Mouse (Mus musculus): ENCODE data around the gene Cachd1.

Cachd1 gene

GRCm38 (mm10) chr4:100776043-100776870 lies at the start of gene Cachd1:
Gene Cachd1 (plus strand): TSS chr4:100776675.
- in situ Hi-C loops (cut with MseI, MboI): no loop called here

- in situ Hi-C loops (cut with MseI, MboI): loop anchor here (10.0 kb wide), 3 partner anchors 144 to 266 kb away; no protein-coding TSS in a partner anchor
Observed at GRCm38 (mm10) chr4:100728896-100729479, 47.5 kb upstream of the Cachd1 start.

GRCm38 (mm10) chr4:100735098-100735935 lies 41.2 kb upstream of the Cachd1 start:
- in situ Hi-C loops (cut with MseI, MboI): no loop called here

GRCm38 (mm10) chr4:100735936-100736349 lies 40.5 kb upstream of the Cachd1 start:
- in situ Hi-C loops (cut with MseI, MboI): no loop called here

- in situ Hi-C loops (cut with MseI, MboI): no loop called here
Observed at GRCm38 (mm10) chr4:100743615-100744014, 32.9 kb upstream of the Cachd1 start.

- in situ Hi-C loops (cut with MseI, MboI): no loop called here
Observed at GRCm38 (mm10) chr4:100752278-100752677, 24.2 kb upstream of the Cachd1 start.

GRCm38 (mm10) chr4:100755632-100756031 lies 20.8 kb upstream of the Cachd1 start:
- in situ Hi-C loops (cut with MseI, MboI): no loop called here

- in situ Hi-C loops (cut with MseI, MboI): no loop called here
Observed at GRCm38 (mm10) chr4:100756499-100756898, 20.0 kb upstream of the Cachd1 start.

GRCm38 (mm10) chr4:100758265-100758898 lies 18.1 kb upstream of the Cachd1 start:
- in situ Hi-C loops (cut with MseI, MboI): no loop called here

GRCm38 (mm10) chr4:100759603-100760002 lies 16.9 kb upstream of the Cachd1 start:
- in situ Hi-C loops (cut with MseI, MboI): no loop called here

GRCm38 (mm10) chr4:100760416-100760815 lies 16.1 kb upstream of the Cachd1 start:
- in situ Hi-C loops (cut with MseI, MboI): no loop called here

GRCm38 (mm10) chr4:100768606-100769005 lies 7.9 kb upstream of the Cachd1 start:
- in situ Hi-C loops (cut with MseI, MboI): no loop called here

GRCm38 (mm10) chr4:100776871-100777375 lies 448 bp downstream of the Cachd1 start:
- in situ Hi-C loops (cut with MseI, MboI): no loop called here

GRCm38 (mm10) chr4:100777376-100778041 lies 1.0 kb downstream of the Cachd1 start:
- in situ Hi-C loops (cut with MseI, MboI): no loop called here

GRCm38 (mm10) chr4:100778082-100778481 lies 1.6 kb downstream of the Cachd1 start:
- in situ Hi-C loops (cut with MseI, MboI): no loop called here

GRCm38 (mm10) chr4:100779023-100779422 lies 2.5 kb downstream of the Cachd1 start:
- in situ Hi-C loops (cut with MseI, MboI): no loop called here

GRCm38 (mm10) chr4:100779695-100780094 lies 3.2 kb downstream of the Cachd1 start:
- in situ Hi-C loops (cut with MseI, MboI): no loop called here

- in situ Hi-C loops (cut with MseI, MboI): no loop called here
Observed at GRCm38 (mm10) chr4:100780911-100781310, 4.4 kb downstream of the Cachd1 start.

GRCm38 (mm10) chr4:100782348-100782747 lies 5.9 kb downstream of the Cachd1 start:
- in situ Hi-C loops (cut with MseI, MboI): no loop called here

GRCm38 (mm10) chr4:100782891-100783290 lies 6.4 kb downstream of the Cachd1 start:
- in situ Hi-C loops (cut with MseI, MboI): no loop called here

- in situ Hi-C loops (cut with MseI, MboI): no loop called here
Observed at GRCm38 (mm10) chr4:100787201-100787600, 10.7 kb downstream of the Cachd1 start.
